Mouse (Mus musculus) gastrocnemius, adult 2 months (tissue): ENCODE results near the gene Sell. TPM values are rescaled to one million over a fixed set of nuclear protein-coding genes. Genes with fewer than 3 reads are reported as not detected.
"Not testable (repeated sequence)": the region's sequence is repeated elsewhere in the genome, so short reads cannot be mapped to it uniquely, and the experiment has no call there.

Experiments used
- DNase-seq: peaks from one replicate; pipeline ENCODE4 v3.0.0; 2022
- H3K27ac ChIP-seq: fragments of 200-600 bp; 2 replicates; pipeline ENCODE4 v1.8.1; 2022; ENCODE audit warnings: mild to moderate bottlenecking
- H3K4me3 ChIP-seq: fragments of 200-600 bp; 2 replicates; pipeline ENCODE4 v1.8.1; 2022; ENCODE audit warnings: mild to moderate bottlenecking, moderate library complexity
- CTCF ChIP-seq: fragments of 200-600 bp; IDR thresholded peaks from 2 replicates; pipeline ENCODE4 v1.8.1; 2022; ENCODE audit warnings: antibody characterized with exemption, mild to moderate bottlenecking, moderate library complexity
- intact Hi-C: fragments of 180-260 bp; cut with DNase I; formaldehyde crosslinking; loops from one replicate; pipeline ENCODE4 v1.15.1; 2025
- long read RNA-seq, 2 experiments: library from polyadenylated mRNA; stranded (forward); transcript quantifications; one replicate each; pipeline ENCODE4 v2.0.0; 2021
- total RNA-seq, 2 experiments: library from RNA; stranded (reverse); gene quantifications; 2 replicates each; pipeline ENCODE4 v1.2.3; 2021

The Sell gene
- under 1 TPM in 1 of 2 experiments, not detected in 1; 0.15 TPM for total RNA-seq
- long read RNA-seq, experiment 1 = 0 reads
- long read RNA-seq, experiment 2 = 0 reads

DNA sequence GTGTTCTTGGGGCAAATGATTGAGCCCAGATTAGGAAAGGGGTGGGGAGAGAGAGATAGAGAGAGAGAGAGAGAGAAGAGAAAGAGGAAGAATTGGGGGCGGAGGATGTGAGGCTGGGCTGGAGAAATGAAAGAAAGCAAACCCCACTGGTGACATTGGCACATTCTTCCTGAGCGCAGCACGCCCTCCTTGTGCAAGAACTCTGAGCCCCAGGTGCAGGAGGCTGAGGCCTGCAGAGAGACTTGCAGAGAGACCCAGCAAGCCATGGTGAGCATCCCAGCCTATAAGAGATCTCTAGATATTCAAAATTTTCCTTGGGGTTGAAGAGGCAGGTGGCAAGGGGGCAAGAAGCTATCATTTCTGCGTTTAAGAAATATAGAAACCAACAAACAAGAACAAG lies at the start of gene Sell:
Gene Sell (plus strand): TSS at position 58 of the 400 bp plus-strand sequence.
- no peak for TF ChIP-seq CTCF
- DNase-seq = no peak
- Histone ChIP-seq H3K4me3 (no peak within 1 kb of the TSS), H3K27ac (no peak within 1 kb of the TSS)
- intact Hi-C loops = no loop called here

DNA sequence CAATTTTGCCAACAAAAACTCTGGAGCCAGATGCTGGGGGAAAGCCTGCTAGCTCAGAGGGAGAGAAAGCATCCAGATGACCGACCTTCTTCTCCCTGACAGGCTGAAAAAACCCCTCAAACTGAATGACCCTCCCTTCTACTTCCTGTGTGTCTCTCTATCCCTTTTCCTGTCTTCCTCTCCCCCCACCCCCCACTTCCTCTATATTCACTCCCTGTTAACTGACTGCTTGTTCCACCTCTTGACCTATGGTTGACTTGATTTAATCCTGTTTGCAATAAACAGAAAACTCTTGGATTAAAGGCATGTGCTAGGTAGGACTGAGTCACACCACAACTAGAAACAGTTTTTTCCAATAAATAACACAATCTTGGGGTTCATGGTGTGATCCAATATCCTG lies 47.2 kb upstream of the Sell start:
- intact Hi-C loops = no loop called here
- no peak for DNase-seq
- Histone ChIP-seq H3K4me3 (no peak overlapping the region), H3K27ac (no peak overlapping the region)
- TF ChIP-seq CTCF = no peak

DNA sequence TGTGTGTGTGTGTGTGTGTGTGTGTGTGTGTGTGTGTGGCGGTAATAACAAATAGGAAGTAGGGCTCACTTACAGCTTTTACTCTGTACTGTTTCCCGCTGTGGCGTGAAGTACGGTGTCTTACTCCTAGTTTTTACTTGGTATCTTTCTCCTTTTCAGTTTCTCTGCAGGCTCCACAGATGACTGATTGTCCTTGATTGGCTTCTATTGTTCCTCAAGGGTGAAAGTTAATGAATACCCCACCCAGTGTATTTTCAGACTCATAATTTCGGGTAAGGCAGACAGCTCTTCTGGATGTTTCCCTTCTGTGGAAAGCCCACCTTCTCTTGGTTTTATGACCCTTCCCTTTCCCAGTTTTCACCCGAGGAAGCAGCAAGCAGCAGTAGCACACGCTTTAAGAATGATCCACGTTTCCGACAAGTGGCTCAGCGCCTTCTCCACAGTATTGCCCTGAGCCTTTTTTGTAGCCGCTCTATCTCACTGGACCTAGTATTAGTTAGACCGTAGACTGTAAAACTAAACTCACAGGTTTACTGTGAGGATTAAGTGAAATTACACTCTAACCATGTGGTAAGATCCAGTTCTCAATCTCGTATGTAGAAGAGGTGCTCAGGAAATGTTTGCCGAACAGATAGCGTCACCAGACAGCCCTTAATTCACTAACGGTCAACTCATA lies 43.4 kb upstream of the Sell start:
- no peak for DNase-seq
- intact Hi-C loops = no loop called here
- Histone ChIP-seq H3K4me3 (no peak overlapping the region), H3K27ac (no peak overlapping the region)
- no peak for TF ChIP-seq CTCF

DNA sequence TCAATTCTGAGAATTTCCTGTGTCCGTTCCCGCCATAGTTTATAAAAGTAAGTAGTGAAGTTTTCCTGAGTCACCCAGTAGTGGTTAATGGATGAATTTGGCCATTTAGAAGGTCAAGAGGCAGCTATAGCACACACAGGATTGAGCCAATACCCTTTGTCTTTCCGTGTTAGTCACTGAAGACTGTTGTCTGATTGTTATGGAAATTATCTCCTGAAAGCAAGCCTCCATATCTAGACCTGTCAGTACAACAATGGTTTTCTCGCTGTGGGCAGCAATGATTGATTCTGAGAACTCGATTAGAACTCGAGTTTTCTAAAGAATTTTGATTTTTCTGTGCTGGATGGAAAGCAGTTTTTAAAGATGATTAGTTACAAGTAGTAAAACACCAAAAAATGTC lies 42.0 kb upstream of the Sell start:
- TF ChIP-seq CTCF = no peak
- Histone ChIP-seq H3K27ac (no peak overlapping the region), H3K4me3 (no peak overlapping the region)
- no peak for DNase-seq
- intact Hi-C loops = no loop called here

DNA sequence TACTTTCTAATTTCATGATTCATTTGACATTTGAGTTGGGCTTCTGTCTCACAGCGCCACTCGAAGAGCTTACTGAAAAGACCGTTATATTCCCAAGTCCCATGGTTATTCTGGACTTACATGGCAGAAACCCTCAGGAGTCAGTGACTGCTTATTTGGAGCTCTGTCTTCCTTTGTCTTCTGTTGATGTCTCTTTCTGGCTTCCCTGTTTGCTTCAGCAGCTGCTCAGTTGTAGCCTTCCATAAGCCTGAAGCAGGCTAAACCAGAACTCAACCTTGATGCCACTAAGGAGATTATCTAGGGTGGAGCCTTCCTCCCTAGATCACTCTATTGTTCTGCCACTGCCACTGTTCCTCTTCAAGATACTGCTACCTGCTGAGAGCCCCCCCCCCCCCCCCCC lies 41.0 kb upstream of the Sell start:
- H3K4me3 ChIP-seq, DNase-seq, H3K27ac ChIP-seq, intact Hi-C loops: not testable (repeated sequence)

DNA sequence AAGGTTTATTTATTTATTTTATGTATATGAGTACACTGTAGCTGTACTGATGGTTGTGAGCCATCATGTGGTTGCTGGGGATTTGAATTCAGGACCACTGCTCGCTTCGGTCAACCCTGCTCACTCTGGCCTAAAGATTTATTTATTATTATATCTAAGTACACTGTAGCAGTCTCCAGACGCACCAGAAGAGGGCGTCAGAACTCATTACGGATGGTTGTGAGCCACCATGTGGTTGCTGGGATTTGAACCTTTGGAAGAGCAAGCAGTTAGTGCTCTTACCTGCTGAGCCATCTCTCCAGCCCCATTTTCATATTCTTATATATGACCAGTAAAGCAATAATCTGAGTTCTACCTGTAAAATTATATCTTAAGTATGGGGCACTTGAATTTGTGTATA lies 39.7 kb upstream of the Sell start:
- DNase-seq, intact Hi-C loops, H3K4me3 ChIP-seq, H3K27ac ChIP-seq: not testable (repeated sequence)

DNA sequence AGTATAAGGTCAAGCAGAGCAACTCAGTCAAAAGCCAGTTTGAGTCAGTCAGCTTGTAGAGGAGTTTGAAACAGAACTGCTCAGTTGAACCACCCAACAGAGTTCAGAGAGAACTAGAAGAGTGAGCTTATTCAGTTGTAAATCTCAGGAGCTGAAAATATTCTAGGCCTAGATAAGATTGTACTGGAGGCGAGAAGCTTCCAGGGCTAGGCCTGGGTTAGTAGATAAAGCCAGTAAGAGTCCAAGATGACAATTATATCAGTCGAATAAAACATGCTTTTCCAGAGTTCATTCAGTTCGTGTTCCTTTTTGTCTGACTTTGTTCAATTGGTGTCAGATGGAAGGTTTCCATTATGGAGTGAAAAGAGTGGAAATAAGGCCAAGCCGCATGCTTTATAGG lies 36.1 kb upstream of the Sell start:
- H3K4me3 ChIP-seq = no peak overlapping the region
- TF ChIP-seq CTCF = no peak
- no peak for DNase-seq
- H3K27ac ChIP-seq = no peak overlapping the region
- intact Hi-C loops = no loop called here

DNA sequence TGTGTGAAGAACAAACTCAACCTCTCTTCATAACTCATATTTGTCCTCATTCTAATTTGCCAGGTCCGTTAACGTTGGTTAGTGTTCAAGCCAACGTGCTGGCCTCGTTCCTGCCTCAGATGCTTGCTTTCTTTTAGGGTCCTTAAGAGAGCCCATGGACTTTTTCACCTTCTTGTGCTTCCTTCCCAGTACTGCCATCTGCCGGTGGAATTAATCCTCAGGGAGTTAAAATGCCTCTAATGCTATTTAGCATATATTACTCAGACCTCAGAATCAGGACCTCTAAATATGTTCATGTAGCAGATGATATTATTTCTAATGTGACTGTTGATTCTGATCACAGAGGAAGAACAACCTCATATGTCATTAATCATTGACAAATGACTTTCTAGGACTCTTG lies 34.4 kb upstream of the Sell start:
- Histone ChIP-seq H3K4me3 (no peak overlapping the region), H3K27ac (no peak overlapping the region)
- intact Hi-C loops = no loop called here
- TF ChIP-seq CTCF = peak; percentile 41; the same call in 1 of the 2 replicates
- DNase-seq = no peak

DNA sequence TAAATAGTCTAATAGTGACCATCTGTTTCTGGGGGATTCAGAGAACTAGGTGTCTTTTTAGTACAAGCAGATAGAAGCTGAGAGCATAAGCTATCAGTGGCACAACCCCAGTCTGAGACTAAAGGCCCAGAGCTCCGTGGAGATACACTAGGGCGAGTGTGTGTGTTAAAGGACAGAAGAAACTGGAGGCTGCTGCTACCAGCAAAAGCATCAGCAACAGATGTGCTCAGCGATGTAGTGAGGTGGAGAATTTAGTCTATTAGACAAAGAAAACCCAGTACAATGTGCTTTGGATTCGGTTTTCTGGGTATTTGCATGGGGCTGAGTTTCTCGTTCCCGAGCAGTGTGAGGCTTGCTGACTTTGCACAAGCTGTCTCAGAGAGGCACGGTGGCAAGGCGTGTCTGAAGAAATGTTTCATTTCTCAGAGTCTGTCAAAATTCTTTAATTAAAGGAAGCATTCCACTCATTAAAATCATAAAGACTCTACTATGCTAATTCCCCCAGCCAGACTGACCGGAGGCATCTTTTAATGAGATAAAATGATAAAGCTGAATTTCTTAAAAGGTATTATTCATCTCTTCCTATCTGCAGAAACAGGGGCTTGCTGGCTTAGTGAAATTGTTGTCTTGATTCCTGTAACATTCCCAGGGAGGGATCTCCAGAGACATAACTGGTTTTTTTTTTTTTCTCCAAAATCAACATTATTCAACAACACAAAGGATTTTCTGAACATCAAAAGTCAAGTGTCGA lies 21.2 kb upstream of the Sell start:
- no peak for DNase-seq
- Histone ChIP-seq H3K4me3 (no peak overlapping the region), H3K27ac (no peak overlapping the region)
- intact Hi-C loops = no loop called here
- no peak for TF ChIP-seq CTCF

DNA sequence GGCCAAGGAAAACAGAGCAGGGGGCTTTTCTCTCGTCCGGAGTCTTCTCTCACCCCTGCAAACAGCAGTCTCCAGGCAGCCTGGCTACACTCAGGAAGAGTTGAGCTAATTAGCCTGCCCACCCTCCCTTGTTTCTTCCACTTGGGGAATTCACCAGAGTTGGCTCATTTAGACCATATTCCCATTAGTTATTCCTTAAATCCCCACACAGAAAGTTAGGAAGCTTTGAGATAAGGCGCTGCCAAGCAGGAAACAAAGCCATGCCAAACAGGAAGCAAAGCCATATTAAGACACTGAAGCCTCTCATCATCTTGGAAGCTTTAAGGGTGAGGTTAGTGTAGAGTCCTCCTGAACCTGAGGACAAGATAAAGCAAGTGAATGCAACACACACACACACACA lies 18.2 kb upstream of the Sell start:
- no peak for DNase-seq
- Histone ChIP-seq H3K4me3 (no peak overlapping the region), H3K27ac (no peak overlapping the region)
- intact Hi-C loops = no loop called here
- no peak for TF ChIP-seq CTCF

DNA sequence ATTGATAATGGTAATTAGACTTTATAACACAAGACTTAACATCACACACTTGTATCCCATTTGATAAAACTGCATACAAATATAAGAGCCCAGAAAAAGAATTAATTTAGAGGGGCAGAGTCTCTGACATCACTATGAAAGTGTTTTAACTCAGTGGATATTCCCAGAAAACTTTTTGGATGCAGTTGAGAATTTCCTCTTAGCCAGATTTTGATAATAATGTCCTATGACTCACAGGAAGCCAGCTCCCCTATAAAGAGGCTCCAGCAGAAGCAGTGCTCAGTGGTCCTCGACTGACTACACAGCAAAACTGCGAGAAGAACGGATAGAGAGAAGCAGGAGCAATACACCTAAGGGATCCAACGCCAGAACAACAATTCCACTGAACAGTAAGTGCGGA lies 13.8 kb upstream of the Sell start, which contains the start of gene Sele:
Gene Sele (plus strand): TSS at position 301 of the 400 bp plus-strand sequence.
- DNase-seq = no peak
- intact Hi-C loops = no loop called here
- TF ChIP-seq CTCF = no peak
- no peak within 1 kb of the TSS for H3K4me3 ChIP-seq
- no peak within 1 kb of the TSS for H3K27ac ChIP-seq

DNA sequence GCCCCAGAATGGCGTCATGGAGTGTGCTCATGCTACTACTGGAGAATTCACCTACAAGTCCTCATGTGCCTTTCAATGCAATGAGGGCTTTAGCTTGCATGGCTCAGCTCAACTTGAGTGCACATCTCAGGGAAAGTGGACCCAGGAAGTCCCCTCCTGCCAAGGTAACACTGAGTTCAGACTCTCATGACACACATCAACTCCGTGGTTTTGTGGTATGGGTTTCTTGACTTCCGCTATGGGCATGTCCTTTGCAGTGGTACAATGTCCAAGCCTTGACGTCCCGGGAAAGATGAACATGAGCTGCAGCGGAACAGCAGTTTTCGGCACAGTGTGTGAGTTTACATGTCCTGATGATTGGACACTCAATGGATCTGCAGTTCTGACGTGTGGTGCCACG lies 8.2 kb upstream of the Sell start:
- intact Hi-C loops = no loop called here
- TF ChIP-seq CTCF = no peak
- no peak overlapping the region for H3K4me3 ChIP-seq
- no peak overlapping the region for H3K27ac ChIP-seq
- DNase-seq = no peak

DNA sequence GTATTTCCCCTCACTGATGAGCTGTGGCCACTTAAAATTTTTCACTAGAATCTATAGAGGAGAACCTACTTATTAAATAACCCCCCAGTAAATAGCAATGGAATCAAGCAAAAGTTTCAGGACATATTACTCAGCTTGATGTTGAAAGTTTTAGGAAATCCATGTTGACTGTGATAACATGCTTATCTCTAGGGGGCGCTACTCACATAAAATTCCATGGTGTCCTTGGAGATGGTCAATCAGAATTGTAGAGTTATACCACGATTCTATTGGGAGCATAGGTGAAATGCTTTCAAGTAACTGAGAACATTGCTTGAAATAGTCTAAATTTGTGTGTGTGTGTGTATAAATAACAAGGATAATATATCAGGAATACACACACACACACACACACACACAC lies 7.0 kb upstream of the Sell start:
- Histone ChIP-seq H3K4me3 (no peak overlapping the region), H3K27ac (no peak overlapping the region)
- peak; percentile 6; the same call in 1 of the 2 replicates for TF ChIP-seq CTCF
- no peak for DNase-seq
- intact Hi-C loops = no loop called here

DNA sequence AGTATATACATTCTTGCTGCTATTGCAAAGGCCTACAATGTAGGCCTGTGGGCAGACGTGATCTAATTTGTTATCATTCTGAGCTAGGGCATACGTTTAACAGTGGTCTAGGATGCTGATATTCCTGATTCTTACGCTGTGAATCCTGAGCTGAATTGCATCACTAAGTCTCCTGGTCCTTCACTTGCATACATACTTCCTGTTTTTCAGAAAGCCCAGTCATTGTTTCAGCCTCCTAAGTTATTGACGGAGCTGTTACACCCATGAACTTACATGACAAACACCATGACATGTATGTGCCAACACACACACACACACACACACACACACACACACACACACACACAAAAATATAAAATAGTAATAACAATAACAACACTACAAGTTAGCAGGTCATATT lies 1.7 kb upstream of the Sell start:
- intact Hi-C loops = no loop called here
- DNase-seq = no peak
- no peak for TF ChIP-seq CTCF
- no peak overlapping the region for H3K4me3 ChIP-seq
- H3K27ac ChIP-seq = no peak overlapping the region
